Mouse (Mus musculus) lung, embryonic 16.5 days (tissue): ENCODE data around the gene Dhx58. TPM values are rescaled to one million over a fixed set of nuclear protein-coding genes. Genes with fewer than 3 reads are reported as not detected.

Experiments
- ATAC-seq: fragments of 200-750 bp; cut with Nextera tagmentation; 2 replicates; pipeline ENCODE4 v1.8.0; 2017; ENCODE audit warnings: low read depth, mild to moderate bottlenecking, moderate library complexity
- H3K27ac ChIP-seq: fragments of 300-500 bp; sonication (generic); 2 replicates; pipeline ENCODE4 v1.5.1; 2014; ENCODE audit warnings: mild to moderate bottlenecking, control low read depth, low read length
- H3K27me3 ChIP-seq: fragments of 300-500 bp; sonication (generic); 2 replicates; pipeline ENCODE4 v1.6.1; 2014; ENCODE audit warnings: low read depth, low read length, mixed read lengths; ENCODE audit not compliant: control insufficient read depth, insufficient read depth
- H3K36me3 ChIP-seq: fragments of 300-500 bp; sonication (generic); 2 replicates; pipeline ENCODE4 v1.6.1; 2014; ENCODE audit warnings: low read length; ENCODE audit not compliant: control insufficient read depth, insufficient read depth
- H3K4me1 ChIP-seq: fragments of 300-500 bp; sonication (generic); replicated peaks from 2 replicates; pipeline ENCODE4 v1.6.1; 2014; ENCODE audit warnings: low read length, mixed read lengths; ENCODE audit not compliant: control insufficient read depth, insufficient read depth
- H3K4me2 ChIP-seq: fragments of 300-500 bp; sonication (generic); 2 replicates; pipeline ENCODE4 v1.6.1; 2014; ENCODE audit warnings: low read depth, low read length, control low read depth
- H3K4me3 ChIP-seq: fragments of 300-500 bp; sonication (generic); 2 replicates; pipeline ENCODE4 v1.5.1; 2014; ENCODE audit warnings: mild to moderate bottlenecking, low read length, control low read depth
- H3K9ac ChIP-seq: fragments of 300-500 bp; sonication (generic); 2 replicates; pipeline ENCODE4 v1.6.1; 2014; ENCODE audit warnings: low read length, control low read depth
- H3K9me3 ChIP-seq: fragments of 300-500 bp; sonication (generic); 2 replicates; pipeline ENCODE4 v1.6.1; 2016; ENCODE audit warnings: low read length; ENCODE audit not compliant: control insufficient read depth
- WGBS: fragments of 180-500 bp; shearing (Covaris S2); extraction: QIAGEN DNeasy Blood & Tissue Kit; methylation state at CpG from one replicate; pipeline ENCODE4 v1.1.7; 2014; 5-methylcytosine and 5-hydroxymethylcytosine counted together
- polyA plus RNA-seq: library from polyadenylated mRNA; unstranded; fragments of >200 nt; fragmentation: Nextera tagmentation; extraction: Ambion mirVana; gene quantifications from 2 replicates; pipeline ENCODE4 v1.2.1, GENCODE M21; 2015

Dhx58 gene
- polyA plus RNA-seq, 1 experiment from 2014 or later, result 2.9 TPM

GRCm38 (mm10) chr11:100648405-100648804 is 55.7 kb downstream of the Dhx58 start:
- no peak overlapping the region for H3K4me2 ChIP-seq
- no peaks in the 10 kb centered on the region for H3K4me1 ChIP-seq
- ATAC-seq, result no peak
- no peak overlapping the region for H3K9ac ChIP-seq
- H3K27me3 ChIP-seq, result peaks cover 5% of the 10 kb centered on the region; the same call in 1 of the 2 replicates
- no peaks in the 10 kb centered on the region for H3K9me3 ChIP-seq
- no peak overlapping the region for H3K27ac ChIP-seq
- 75% methylated on average over 8 of the region's 8 CpGs for WGBS
- H3K4me3 ChIP-seq, result no peak overlapping the region
- no peaks in the 10 kb centered on the region for H3K36me3 ChIP-seq

- Histone ChIP-seq H3K27ac (no peak overlapping the region), H3K9ac (no peak overlapping the region), H3K4me3 (no peak overlapping the region), H3K27me3 (peaks cover 5% of the 10 kb centered on the region; the same call in 1 of the 2 replicates), H3K36me3 (no peaks in the 10 kb centered on the region), H3K4me1 (no peaks in the 10 kb centered on the region), H3K4me2 (no peak overlapping the region), H3K9me3 (no peaks in the 10 kb centered on the region)
- 9% methylated on average over 1 of the region's 1 CpGs for WGBS
- no peak for ATAC-seq
These were observed 57.8 kb downstream of the Dhx58 start for GRCm38 (mm10) chr11:100646265-100646664.

Other genes with a start within 250 kb of the Dhx58 start
- 8.3 and 8.4 TPM in 2 replicates for gene Klhl11, start 231.5 kb downstream of the Dhx58 start, polyA plus RNA-seq
- 150 and 155 TPM in 2 replicates for gene Acly, start 176.3 kb downstream of the Dhx58 start, polyA plus RNA-seq
- 4.0 and 4.5 TPM in 2 replicates for gene Ttc25, start 158.7 kb downstream of the Dhx58 start, polyA plus RNA-seq
- gene Cnp, start 129.4 kb downstream of the Dhx58 start, polyA plus RNA-seq, result 35.2 and 35.5 TPM in 2 replicates
- gene Nkiras2, start 85.0 kb downstream of the Dhx58 start, polyA plus RNA-seq, result 58.3 and 58.6 TPM in 2 replicates
- gene Dnajc7, start 84.1 kb downstream of the Dhx58 start, polyA plus RNA-seq, result 212 and 230 TPM in 2 replicates
- 0.26 TPM in 1 of 2 replicates, not detected in the other for gene Zfp385c, start 11.8 kb downstream of the Dhx58 start, polyA plus RNA-seq
- gene Kat2a, start 8.2 kb upstream of the Dhx58 start, polyA plus RNA-seq, result 39.4 and 44.1 TPM in 2 replicates
- gene Hspb9, start 9.6 kb upstream of the Dhx58 start, polyA plus RNA-seq, result not detected in 2 replicates
- 34.3 and 39.8 TPM in 2 replicates for gene Rab5c, start 33.9 kb upstream of the Dhx58 start, polyA plus RNA-seq
- gene Kcnh4, start 55.7 kb upstream of the Dhx58 start, polyA plus RNA-seq, result not detected in 2 replicates
- not detected in 2 replicates for gene Hcrt, start 58.7 kb upstream of the Dhx58 start, polyA plus RNA-seq
- 6.2 and 6.8 TPM in 2 replicates for gene Ghdc, start 66.7 kb upstream of the Dhx58 start, polyA plus RNA-seq
- gene Stat5b, start 146.5 kb upstream of the Dhx58 start, polyA plus RNA-seq, result 27.2 and 28.4 TPM in 2 replicates
- gene Stat5a, start 155.1 kb upstream of the Dhx58 start, polyA plus RNA-seq, result 11.0 and 11.3 TPM in 2 replicates
- 58.5 and 63.7 TPM in 2 replicates for gene Stat3, start 235.3 kb upstream of the Dhx58 start, polyA plus RNA-seq